Mouse (Mus musculus): ENCODE data around the gene Cblc. TPM values are rescaled to one million over a fixed set of nuclear protein-coding genes. Genes with fewer than 3 reads are reported as not detected.

Cblc gene
- total and polyA plus RNA-seq, 2 experiments from 2014 or later = 1.2 to 1.8 TPM

- Histone ChIP-seq H3K4me2 (ENCODE audit: low read depth, low read length, poor library complexity, severe bottlenecking) (no peak overlapping the region), H3K9ac (replicated peaks; ENCODE audit: low read length, poor library complexity, severe bottlenecking) (no peak overlapping the region), H3K27me3 (ENCODE audit: insufficient read depth, low read length) (peaks cover 13% of the 10 kb centered on the region; the same call in 1 of the 2 replicates), H3K4me3 (ENCODE audit: low read depth, low read length) (no peak overlapping the region), H3K4me1 (ENCODE audit: insufficient read depth, low read length) (no peaks in the 10 kb centered on the region), H3K36me3 (ENCODE audit: insufficient read depth, low read length) (no peaks in the 10 kb centered on the region), H3K9me3 (ENCODE audit: low read length) (no peaks in the 10 kb centered on the region), H3K27ac (ENCODE audit: low read depth, low read length) (no peak overlapping the region)
- 91% methylated on average over 3 of the region's 3 CpGs for WGBS
- TF ChIP-seq CTCF (IDR thresholded peaks at IDR 0.05) = no peak
- no peak for DNase-seq (ENCODE audit: low spot score)
- no peak for ATAC-seq (ENCODE audit: low FRiP score)
These were observed 44.3 kb upstream of the Cblc start for GRCm38 (mm10) chr7:19840936-19841335.

- 85% methylated on average over 4 of the region's 4 CpGs for WGBS
- no peak overlapping the region for H3K9ac ChIP-seq (replicated peaks; ENCODE audit: low read length, poor library complexity, severe bottlenecking)
- ATAC-seq (ENCODE audit: low FRiP score) (no peak), DNase-seq (ENCODE audit: low spot score) (no peak)
- H3K27ac ChIP-seq (ENCODE audit: low read depth, low read length) = no peak overlapping the region
- no peaks in the 10 kb centered on the region for H3K4me1 ChIP-seq (ENCODE audit: insufficient read depth, low read length)
- no peaks in the 10 kb centered on the region for H3K36me3 ChIP-seq (ENCODE audit: insufficient read depth, low read length)
- H3K4me3 ChIP-seq (ENCODE audit: low read depth, low read length) = no peak overlapping the region
- peaks cover 13% of the 10 kb centered on the region; the same call in 1 of the 2 replicates for H3K27me3 ChIP-seq (ENCODE audit: insufficient read depth, low read length)
- TF ChIP-seq CTCF (IDR thresholded peaks at IDR 0.05) = no peak
- no peaks in the 10 kb centered on the region for H3K9me3 ChIP-seq (ENCODE audit: low read length)
- no peak overlapping the region for H3K4me2 ChIP-seq (ENCODE audit: low read depth, low read length, poor library complexity, severe bottlenecking)
These were observed 43.8 kb upstream of the Cblc start for GRCm38 (mm10) chr7:19840371-19840770.

GRCm38 (mm10) chr7:19836843-19837242, 40.2 kb upstream of the Cblc start:
- TF ChIP-seq CTCF (IDR thresholded peaks at IDR 0.05) = no peak
- Histone ChIP-seq H3K27ac (ENCODE audit: low read depth, low read length) (no peak overlapping the region), H3K9me3 (ENCODE audit: low read length) (no peaks in the 10 kb centered on the region), H3K4me2 (ENCODE audit: low read depth, low read length, poor library complexity, severe bottlenecking) (no peak overlapping the region), H3K36me3 (ENCODE audit: insufficient read depth, low read length) (no peaks in the 10 kb centered on the region), H3K27me3 (ENCODE audit: insufficient read depth, low read length) (no peaks in the 10 kb centered on the region), H3K9ac (replicated peaks; ENCODE audit: low read length, poor library complexity, severe bottlenecking) (no peak overlapping the region), H3K4me1 (ENCODE audit: insufficient read depth, low read length) (no peaks in the 10 kb centered on the region), H3K4me3 (ENCODE audit: low read depth, low read length) (no peak overlapping the region)
- DNase-seq (ENCODE audit: low spot score) = no peak
- ATAC-seq (ENCODE audit: low FRiP score) = no peak
- 63% methylated on average over 3 of the region's 3 CpGs for WGBS

- Histone ChIP-seq H3K4me3 (ENCODE audit: low read depth, low read length) (no peak overlapping the region), H3K36me3 (ENCODE audit: insufficient read depth, low read length) (no peaks in the 10 kb centered on the region), H3K9ac (replicated peaks; ENCODE audit: low read length, poor library complexity, severe bottlenecking) (no peak overlapping the region), H3K27me3 (ENCODE audit: insufficient read depth, low read length) (no peaks in the 10 kb centered on the region), H3K4me1 (ENCODE audit: insufficient read depth, low read length) (no peaks in the 10 kb centered on the region), H3K9me3 (ENCODE audit: low read length) (no peaks in the 10 kb centered on the region), H3K4me2 (ENCODE audit: low read depth, low read length, poor library complexity, severe bottlenecking) (no peak overlapping the region), H3K27ac (ENCODE audit: low read depth, low read length) (no peak overlapping the region)
- WGBS = 71% methylated on average over 3 of the region's 3 CpGs
- no peak for ATAC-seq (ENCODE audit: low FRiP score)
- DNase-seq (ENCODE audit: low spot score) = no peak
- TF ChIP-seq CTCF (IDR thresholded peaks at IDR 0.05) = no peak; the same call in 1 of the 2 replicates
These were observed 37.4 kb upstream of the Cblc start for GRCm38 (mm10) chr7:19834055-19834454.

- 59% methylated on average over 9 of the region's 9 CpGs for WGBS
- Histone ChIP-seq H3K27me3 (ENCODE audit: insufficient read depth, low read length) (no peaks in the 10 kb centered on the region), H3K27ac (ENCODE audit: low read depth, low read length) (no peak overlapping the region), H3K9me3 (ENCODE audit: low read length) (no peaks in the 10 kb centered on the region), H3K9ac (replicated peaks; ENCODE audit: low read length, poor library complexity, severe bottlenecking) (no peak overlapping the region), H3K36me3 (ENCODE audit: insufficient read depth, low read length) (no peaks in the 10 kb centered on the region), H3K4me3 (ENCODE audit: low read depth, low read length) (no peak overlapping the region), H3K4me2 (ENCODE audit: low read depth, low read length, poor library complexity, severe bottlenecking) (no peak overlapping the region), H3K4me1 (ENCODE audit: insufficient read depth, low read length) (no peaks in the 10 kb centered on the region)
- DNase-seq (ENCODE audit: low spot score) (no peak), ATAC-seq (ENCODE audit: low FRiP score) (no peak)
- TF ChIP-seq CTCF (IDR thresholded peaks at IDR 0.05) = no peak
These were observed 35.2 kb upstream of the Cblc start for GRCm38 (mm10) chr7:19831837-19832236.

- Histone ChIP-seq H3K9me3 (ENCODE audit: low read length) (no peaks in the 10 kb centered on the region), H3K4me1 (ENCODE audit: insufficient read depth, low read length) (no peaks in the 10 kb centered on the region), H3K4me3 (ENCODE audit: low read depth, low read length) (no peak overlapping the region), H3K27ac (ENCODE audit: low read depth, low read length) (no peak overlapping the region), H3K36me3 (ENCODE audit: insufficient read depth, low read length) (no peaks in the 10 kb centered on the region), H3K4me2 (ENCODE audit: low read depth, low read length, poor library complexity, severe bottlenecking) (no peak overlapping the region), H3K27me3 (ENCODE audit: insufficient read depth, low read length) (no peaks in the 10 kb centered on the region), H3K9ac (replicated peaks; ENCODE audit: low read length, poor library complexity, severe bottlenecking) (no peak overlapping the region)
- DNase-seq (ENCODE audit: low spot score) (no peak), ATAC-seq (ENCODE audit: low FRiP score) (no peak)
- 37% methylated on average over 13 of the region's 13 CpGs for WGBS
- no peak for TF ChIP-seq CTCF (IDR thresholded peaks at IDR 0.05)
These were observed 34.1 kb upstream of the Cblc start for GRCm38 (mm10) chr7:19830682-19831156.

Measured in midbrain, postnatal 0 days (tissue).